Mouse (Mus musculus) cortical plate, adult 2 months (tissue): ENCODE measurements around the gene Rpl18. TPM values are rescaled to one million over a fixed set of nuclear protein-coding genes. Genes with fewer than 3 reads are reported as not detected.

Source experiments
- H3K27ac ChIP-seq: fragments of 200-500 bp; 2 replicates; pipeline ENCODE4 v1.5.1; 2012; ENCODE audit warnings: low read length, control low read depth, inconsistent platforms; ENCODE audit not compliant: insufficient read depth
- H3K4me1 ChIP-seq: fragments of 200-500 bp; 2 replicates; pipeline ENCODE4 v1.6.1; 2011; ENCODE audit warnings: low read length; ENCODE audit not compliant: control insufficient read depth, insufficient read depth
- H3K4me3 ChIP-seq: fragments of 200-500 bp; 2 replicates; pipeline ENCODE4 v1.5.1; 2011; ENCODE audit warnings: mild to moderate bottlenecking, low read length, control low read depth; ENCODE audit not compliant: insufficient read depth
- CTCF ChIP-seq: fragments of 200-500 bp; IDR thresholded peaks from 2 replicates; pipeline ENCODE4 v1.5.1; 2011; ENCODE audit warnings: mild to moderate bottlenecking, control low read depth, low read length; ENCODE audit not compliant: insufficient read depth; ENCODE audit errors: extremely low read depth
- POLR2A ChIP-seq: fragments of 200-500 bp; IDR thresholded peaks from 2 replicates; pipeline ENCODE4 v1.6.1; 2011; ENCODE audit warnings: mild to moderate bottlenecking, low read length, control low read depth; ENCODE audit not compliant: insufficient read depth; ENCODE audit errors: extremely low read depth
- polyA plus RNA-seq: library from polyadenylated mRNA; depleted of rRNA; stranded (reverse); fragments of >200 nt; gene quantifications from 2 replicates; pipeline ENCODE4 v1.2.3, GENCODE M21; 2012

The Rpl18 gene
- polyA plus RNA-seq, 1 experiment, result 255 TPM

DNA sequence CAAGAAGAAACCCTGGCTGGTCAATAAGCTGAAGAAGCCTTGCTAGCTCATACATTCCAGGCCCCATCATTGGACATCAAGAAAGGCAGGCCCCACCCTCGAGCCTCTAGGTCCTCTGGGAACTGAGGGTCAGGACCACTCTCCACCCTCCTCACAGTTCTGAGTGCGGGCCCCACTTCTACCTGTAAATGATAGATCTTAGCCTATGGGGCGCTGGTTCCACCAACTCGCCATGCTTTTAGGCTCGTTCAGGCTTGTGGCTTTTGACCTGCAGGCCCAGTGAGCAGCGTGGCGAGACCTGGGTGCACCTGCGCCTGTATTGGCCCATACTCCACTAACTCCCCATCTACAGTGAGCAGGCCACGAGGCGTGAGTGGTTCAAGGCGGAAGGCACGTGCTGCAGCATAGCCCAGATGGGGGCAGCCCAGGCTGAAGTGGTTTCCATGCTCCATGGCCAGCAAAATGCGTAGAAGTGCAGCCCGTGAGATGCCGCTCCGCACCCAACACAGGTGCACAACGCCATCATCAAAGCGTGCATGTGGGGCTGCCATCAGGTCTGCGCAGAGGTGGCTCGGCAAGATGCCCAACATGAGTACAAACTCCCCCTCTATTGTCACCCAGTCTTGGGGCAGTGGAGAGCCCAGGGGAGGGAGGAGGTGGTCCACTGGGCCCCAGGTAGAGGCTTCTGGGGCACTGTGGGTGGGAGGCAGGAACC lies 4.6 kb upstream of the Rpl18 start:
- TF ChIP-seq CTCF (no peak), POLR2A (peak; percentile 58)
- Histone ChIP-seq H3K4me3 (no peak overlapping the region), H3K27ac (no peak overlapping the region), H3K4me1 (peaks cover 14% of the 10 kb centered on the region)

DNA sequence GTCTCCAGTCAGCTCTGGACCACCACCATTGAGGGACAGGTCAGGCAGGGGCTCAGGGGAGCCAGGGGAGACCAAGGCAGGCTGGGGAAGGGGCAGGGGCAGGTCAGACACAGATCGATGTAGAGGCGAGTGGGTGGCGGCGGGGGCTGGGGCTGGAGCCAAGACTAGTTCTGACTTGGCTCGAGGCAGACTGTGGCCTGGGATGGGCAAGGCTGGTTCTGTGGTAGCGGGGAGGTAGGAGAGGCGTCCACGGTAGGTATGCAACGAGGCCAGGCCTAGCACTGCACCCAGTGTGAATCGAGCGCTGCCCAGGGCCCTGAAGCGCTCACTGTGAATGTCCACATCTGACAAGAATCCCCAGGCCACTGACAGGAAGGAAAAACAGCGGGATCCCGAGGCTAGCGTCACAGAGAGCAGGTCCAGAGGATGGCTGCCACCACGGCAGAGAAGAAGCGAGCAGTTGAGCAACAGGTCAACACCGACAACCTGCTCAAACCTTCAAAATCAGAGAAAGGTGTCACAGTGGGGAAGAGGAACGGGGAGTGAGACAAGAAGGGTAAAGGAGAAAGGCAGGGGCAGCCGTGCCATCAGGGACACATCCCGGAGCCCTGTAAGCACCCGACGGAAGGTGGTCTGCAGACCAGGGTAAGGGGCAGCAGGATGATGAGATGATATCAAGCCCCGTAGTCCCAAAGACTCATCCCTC lies 3.8 kb upstream of the Rpl18 start:
- peaks cover 16% of the 10 kb centered on the region for H3K4me1 ChIP-seq
- no peak overlapping the region for H3K4me3 ChIP-seq
- H3K27ac ChIP-seq, result no peak overlapping the region
- peak; percentile 26; the same call in 1 of the 2 replicates for TF ChIP-seq POLR2A
- TF ChIP-seq CTCF, result no peak

- H3K4me1 ChIP-seq, result peaks cover 16% of the 10 kb centered on the region
- TF ChIP-seq CTCF (no peak), POLR2A (0 out of 2 replicates have a peak, but pooled peaks have one; percentile 20)
- H3K27ac ChIP-seq, result no peak overlapping the region
- H3K4me3 ChIP-seq, result no peak overlapping the region
Observed at GRCm38 (mm10) chr7:45712022-45712757, 3.1 kb upstream of the Rpl18 start.

DNA sequence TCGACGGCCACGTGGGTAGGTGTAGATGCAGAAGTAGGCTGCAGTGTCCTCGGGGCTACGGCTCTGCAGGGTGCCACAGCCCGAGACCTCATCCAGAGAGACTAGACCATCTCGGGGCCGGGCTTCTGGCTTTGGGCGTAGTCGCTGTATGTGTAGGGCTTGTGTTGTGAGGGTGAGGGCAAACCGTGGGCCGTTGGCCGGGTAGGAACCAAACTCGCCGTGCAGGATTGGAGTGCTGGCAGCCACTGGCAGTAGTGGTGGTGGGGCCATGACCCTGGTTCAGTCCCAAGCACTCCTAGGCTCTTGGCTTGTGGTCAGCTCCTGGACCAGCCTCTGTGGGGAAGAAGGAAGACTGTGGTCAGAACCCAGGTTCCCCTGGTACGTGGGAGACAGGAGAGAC lies 1.9 kb upstream of the Rpl18 start:
- Histone ChIP-seq H3K4me3 (no peak overlapping the region), H3K27ac (no peak overlapping the region), H3K4me1 (peaks cover 12% of the 10 kb centered on the region)
- no peak for TF ChIP-seq POLR2A
- no peak for TF ChIP-seq CTCF

DNA sequence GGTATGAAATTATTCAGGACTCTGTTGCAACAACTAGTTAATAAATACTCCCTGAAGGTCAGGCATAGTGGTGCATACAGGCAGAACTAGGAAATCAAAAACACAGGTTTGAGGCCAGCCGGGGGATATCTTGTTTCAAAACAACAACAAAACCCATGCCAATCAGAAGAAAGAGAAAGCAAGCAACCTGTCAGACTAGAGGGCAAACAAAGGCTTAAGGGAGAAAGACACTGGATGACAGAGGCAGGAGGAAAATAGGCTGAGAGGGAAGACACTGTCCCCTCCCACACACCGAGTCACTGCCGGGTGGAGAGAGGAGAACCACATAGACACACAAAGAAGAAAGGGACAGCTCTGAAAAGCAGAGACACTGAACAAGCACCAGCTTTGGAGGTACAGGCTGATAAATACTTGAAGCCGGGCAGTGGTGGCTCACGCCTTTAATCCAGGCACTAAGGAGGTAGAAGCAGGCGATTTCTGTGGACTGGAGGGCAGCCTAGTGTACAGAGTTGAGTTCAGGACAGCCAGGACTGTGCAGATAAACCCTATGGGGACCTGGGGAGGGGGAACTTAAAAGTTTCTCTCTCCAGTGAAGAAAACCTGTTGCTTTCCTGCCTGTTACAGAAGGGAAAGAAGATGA lies 1.3 kb upstream of the Rpl18 start:
- Histone ChIP-seq H3K4me1 (peaks cover 9% of the 10 kb centered on the region), H3K4me3 (peak overlapping the region; percentile 47), H3K27ac (no peak overlapping the region)
- TF ChIP-seq POLR2A, result no peak
- TF ChIP-seq CTCF, result no peak

DNA sequence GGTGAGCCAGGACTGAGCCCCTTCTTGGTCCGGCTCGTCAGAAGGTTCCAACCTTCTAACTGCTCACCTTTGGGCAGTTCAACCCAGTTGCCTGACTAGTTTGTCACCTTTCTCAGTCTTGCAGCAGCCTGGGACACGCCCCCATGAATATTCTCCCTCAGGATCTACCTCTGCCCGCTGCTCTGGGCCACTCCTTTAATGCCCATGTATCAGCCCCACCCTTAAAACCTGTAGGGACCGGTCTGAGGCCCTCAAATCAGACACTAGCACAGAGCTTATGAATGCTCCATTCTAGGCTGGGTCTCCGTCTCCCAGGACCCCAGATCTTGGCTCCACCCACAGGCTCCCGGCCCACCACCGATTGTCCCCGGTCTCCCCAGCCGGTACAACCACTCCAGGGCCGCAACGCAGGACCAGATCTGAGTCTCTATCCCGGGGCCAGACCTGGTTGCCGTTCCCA lies 597 bp upstream of the Rpl18 start:
- H3K4me1 ChIP-seq, result peaks cover 6% of the 10 kb centered on the region
- H3K27ac ChIP-seq, result 0 out of 2 replicates have a peak overlapping the region, but pooled peaks have one; percentile 16
- H3K4me3 ChIP-seq, result peak overlapping the region; percentile 47
- TF ChIP-seq CTCF, result no peak
- no peak for TF ChIP-seq POLR2A

DNA sequence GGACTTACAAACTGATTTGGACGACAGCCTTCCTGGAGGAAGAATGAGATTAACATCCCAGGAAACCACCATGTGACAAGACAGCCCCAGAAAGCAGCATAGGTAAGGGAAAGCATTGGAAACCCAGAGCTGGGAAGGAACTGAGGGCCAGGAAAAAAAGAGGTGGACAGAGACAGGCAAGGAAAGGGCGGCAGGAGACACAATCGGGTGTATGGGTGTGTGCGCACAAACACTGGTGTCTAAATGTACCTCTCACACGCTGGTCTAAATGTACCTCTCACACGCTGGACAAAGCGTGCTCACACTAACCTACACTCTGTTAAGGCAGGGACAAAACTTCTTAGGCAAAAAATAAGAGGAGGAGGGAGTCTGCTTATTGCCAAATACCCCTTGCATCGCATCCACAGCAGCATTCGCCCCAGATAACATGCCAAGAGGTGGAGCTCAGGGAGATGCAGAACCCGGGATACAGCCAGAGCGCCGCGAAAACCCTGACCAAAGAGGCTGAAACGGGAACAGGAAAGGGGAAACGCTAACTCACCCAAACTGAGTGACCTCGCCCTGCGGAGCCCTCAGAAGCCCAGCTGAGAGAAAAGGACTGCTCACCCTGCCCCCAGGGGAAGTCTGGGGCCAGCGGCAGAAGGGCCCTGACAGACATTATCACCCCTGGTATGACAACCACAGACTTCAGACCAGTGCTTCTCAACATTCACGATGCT lies 643 bp downstream of the Rpl18 start:
- H3K27ac ChIP-seq, result no peak overlapping the region; the same call in 1 of the 2 replicates
- H3K4me1 ChIP-seq, result peaks cover 5% of the 10 kb centered on the region; the same call in 1 of the 2 replicates
- no peak for TF ChIP-seq POLR2A
- TF ChIP-seq CTCF, result no peak
- peak overlapping the region; percentile 47; the same call in 1 of the 2 replicates for H3K4me3 ChIP-seq

DNA sequence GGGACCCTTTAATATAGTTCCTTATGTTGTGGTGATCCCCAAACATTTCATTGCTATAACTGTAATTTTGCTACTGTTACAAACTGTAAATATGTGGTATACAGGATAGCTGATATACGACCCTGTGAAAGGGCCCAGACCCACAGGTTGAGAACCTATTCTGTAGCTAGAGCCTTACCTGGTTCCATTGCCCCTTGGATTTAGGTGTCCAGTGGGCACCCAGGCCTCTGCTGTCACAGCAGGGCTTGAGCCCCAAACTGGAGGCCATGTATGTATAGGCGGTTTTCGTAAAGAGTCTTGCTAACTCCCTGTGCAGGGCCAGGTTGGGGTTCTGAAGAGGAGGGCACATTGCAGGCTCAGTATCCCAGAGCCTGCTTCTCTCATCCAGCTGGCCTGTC lies 1.2 kb downstream of the Rpl18 start:
- no peak overlapping the region for H3K27ac ChIP-seq
- H3K4me1 ChIP-seq, result peaks cover 5% of the 10 kb centered on the region; the same call in 1 of the 2 replicates
- no peak for TF ChIP-seq CTCF
- no peak for TF ChIP-seq POLR2A
- H3K4me3 ChIP-seq, result no peak overlapping the region
